Mouse (Mus musculus) right cerebral cortex, adult 2 months (tissue): ENCODE results near the gene Rabep2.
"Not testable (repeated sequence)": the region's sequence is repeated elsewhere in the genome, so short reads cannot be mapped to it uniquely, and the experiment has no call there.

ENCODE experiments used
- DNase-seq, 2 experiments: peaks; one replicate each; pipeline ENCODE4 v3.0.0; 2021 to 2022; ENCODE audit warnings: low spot score in 2 of 2

Gene Rabep2

DNA sequence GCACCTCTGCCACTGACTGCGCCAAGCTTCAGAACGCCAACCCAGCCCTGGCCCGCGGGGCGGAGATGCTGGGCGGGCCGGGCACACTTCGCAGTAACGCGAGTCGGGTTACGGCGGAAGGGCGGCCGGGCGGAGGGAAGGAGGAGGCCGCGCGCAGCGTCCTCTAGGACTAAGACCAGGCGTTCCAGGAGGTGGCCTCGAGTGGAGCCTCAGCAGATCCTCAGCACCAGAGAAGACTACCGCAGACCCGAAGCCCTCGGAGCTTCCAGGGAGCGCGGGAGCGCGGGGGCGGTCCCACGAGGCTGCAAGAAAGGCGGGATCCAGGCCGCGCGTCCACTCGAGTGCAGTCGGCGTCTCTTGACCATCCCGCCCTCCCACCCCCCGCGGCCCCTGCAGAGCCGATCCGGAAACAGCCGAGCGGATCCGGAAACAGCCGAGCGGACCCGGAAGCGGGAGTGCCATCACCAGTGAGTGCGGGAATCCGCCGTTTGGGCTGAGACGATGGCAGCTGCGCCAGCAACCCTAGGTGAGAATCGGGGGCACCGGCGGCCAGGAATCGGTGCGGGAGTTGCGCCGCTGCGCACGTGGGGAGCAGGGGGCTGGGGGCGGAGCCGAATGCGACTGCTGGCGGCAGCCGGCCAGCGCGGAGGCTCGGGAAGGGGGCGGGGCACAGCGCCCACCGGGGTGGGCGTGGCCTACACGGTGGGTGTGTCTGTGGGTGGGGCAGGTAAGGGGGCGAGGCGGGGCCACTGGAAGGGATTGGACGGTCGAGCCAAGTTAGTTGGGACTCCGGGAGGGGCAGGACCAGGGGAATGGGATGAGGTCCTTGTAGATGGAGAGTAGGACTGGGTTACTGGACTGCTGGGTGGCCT lies at the start of gene Rabep2:
TSS of gene Rabep2 (plus strand) at position 129 of the 872 bp plus-strand sequence.
- peak; percentile 96 for DNase-seq

DNA sequence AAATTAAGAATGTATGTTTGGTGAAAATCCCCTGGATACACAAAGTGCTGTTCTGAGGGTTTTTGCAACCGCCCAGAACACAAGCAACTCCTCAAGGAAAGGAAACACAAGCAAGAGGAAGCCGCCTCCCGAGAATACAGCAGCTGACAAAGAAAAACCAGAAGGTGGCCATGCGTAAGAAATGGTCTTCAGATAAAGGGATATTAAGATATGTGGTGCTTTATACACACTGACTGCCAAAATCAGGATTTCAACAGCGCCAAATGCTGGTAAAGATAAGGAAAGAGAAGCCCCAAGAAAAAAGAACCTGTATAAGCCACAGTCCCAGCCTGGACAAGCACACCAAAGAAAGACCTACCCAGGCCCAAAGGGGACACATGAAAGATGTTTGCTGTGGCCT lies 45.0 kb upstream of the Rabep2 start:
- no peak for DNase-seq

- DNase-seq = no peak
Measured at GRCm38 (mm10) chr7:126388185-126388584, 40.4 kb upstream of the Rabep2 start.

- not testable (repeated sequence) for DNase-seq
Measured at GRCm38 (mm10) chr7:126392086-126392884, 36.3 kb upstream of the Rabep2 start.

GRCm38 (mm10) chr7:126396298-126397119 lies 32.0 kb upstream of the Rabep2 start, which contains the start of gene Nfatc2ip:
TSS of gene Nfatc2ip (minus strand) at chr7:126396737.
- DNase-seq = peak; percentile 99

- DNase-seq = no peak
Measured at GRCm38 (mm10) chr7:126397221-126397620, 31.3 kb upstream of the Rabep2 start.

GRCm38 (mm10) chr7:126397822-126398221 lies 30.7 kb upstream of the Rabep2 start:
- no peak for DNase-seq

GRCm38 (mm10) chr7:126399548-126399947 lies 29.0 kb upstream of the Rabep2 start:
- DNase-seq = peak; percentile 76 to 84

GRCm38 (mm10) chr7:126402518-126402917 lies 26.0 kb upstream of the Rabep2 start:
- not testable (repeated sequence) for DNase-seq

GRCm38 (mm10) chr7:126408686-126409085 lies 19.9 kb upstream of the Rabep2 start:
- no peak for DNase-seq

- no peak for DNase-seq
Measured at GRCm38 (mm10) chr7:126411061-126411460, 17.5 kb upstream of the Rabep2 start.

DNA sequence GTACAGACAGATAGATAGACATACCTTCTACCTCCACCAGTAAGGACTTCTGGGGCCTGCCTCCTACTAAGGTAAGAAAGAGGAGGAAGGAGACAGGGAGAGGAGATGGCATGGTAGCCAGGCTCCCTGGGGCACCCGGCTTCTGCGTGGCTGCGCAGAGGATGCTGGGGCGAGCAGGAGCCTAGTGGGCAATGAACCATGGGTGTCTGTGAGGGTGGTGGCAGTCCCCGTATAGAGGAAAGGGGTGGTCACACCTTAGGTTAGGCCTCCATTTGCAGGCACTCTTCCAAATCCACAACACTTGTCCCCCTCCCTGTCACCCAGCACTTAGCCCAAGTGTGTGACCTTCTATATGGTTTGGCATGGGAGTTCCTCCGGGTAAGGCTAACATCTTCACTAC lies 13.8 kb upstream of the Rabep2 start, which contains the start of gene Cd19:
TSS of gene Cd19 (minus strand) at position 165 of the 400 bp plus-strand sequence.
- no peak for DNase-seq

DNA sequence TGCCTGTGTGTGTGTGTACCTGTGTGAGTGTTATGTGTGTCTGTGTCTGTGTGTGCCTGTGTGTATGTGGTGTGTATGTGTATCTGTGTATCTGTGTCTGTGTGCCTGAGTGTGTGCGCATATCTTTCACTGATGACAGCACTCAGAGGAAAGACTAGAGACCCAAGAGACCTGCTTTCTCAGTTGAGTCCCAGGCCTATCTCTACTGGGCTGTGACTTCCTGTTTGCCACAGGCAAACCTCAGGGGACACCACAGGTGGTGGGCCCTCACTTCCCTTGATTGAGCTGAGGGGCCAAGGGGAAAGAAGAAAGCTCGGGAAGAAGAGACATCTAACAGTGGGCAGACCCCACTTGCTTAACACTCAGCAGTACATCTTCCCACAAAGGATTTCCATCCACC lies 11.9 kb upstream of the Rabep2 start:
- no peak for DNase-seq

GRCm38 (mm10) chr7:126417045-126417444 lies 11.5 kb upstream of the Rabep2 start:
- no peak for DNase-seq

GRCm38 (mm10) chr7:126417606-126418005 lies 11.0 kb upstream of the Rabep2 start:
- DNase-seq = no peak

DNA sequence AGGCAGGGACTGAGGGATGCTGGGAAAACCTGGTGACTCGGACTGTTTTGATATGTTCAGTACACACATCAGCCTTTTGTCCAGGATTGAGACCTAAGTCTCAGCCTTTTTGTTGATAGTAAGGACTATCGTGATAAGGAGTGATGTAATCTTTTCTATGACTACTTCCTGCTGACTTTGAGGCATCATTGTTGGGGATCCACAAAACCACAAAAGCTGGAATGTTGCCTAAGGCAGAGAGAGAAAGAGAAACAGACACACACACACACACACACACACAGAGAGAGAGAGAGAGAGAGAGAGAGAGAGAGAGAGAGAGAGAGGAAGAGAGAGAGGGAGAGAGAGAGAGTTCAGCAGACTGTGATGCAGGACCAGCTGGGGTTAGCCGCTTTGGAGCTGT lies 10.1 kb upstream of the Rabep2 start:
- DNase-seq = no peak

DNA sequence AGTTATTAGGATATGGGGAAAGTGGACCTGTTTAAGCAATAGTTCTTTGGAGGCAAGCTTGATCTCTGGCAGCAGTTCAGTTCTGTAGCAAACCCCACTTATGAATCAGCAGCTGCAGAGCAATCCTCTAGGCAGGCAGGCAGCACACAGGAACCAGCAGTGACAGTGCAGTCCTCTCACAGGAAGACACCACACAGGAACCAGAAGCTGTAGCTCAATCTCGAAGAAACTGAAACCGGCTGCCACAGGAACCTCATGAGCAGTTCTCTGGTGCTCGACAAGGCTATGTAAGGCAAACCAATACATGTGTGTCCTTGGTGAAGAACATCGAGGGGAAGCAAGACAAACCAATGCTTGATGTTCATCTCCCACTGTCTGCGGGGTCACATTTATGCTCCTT lies 6.8 kb upstream of the Rabep2 start:
- DNase-seq = no peak

DNA sequence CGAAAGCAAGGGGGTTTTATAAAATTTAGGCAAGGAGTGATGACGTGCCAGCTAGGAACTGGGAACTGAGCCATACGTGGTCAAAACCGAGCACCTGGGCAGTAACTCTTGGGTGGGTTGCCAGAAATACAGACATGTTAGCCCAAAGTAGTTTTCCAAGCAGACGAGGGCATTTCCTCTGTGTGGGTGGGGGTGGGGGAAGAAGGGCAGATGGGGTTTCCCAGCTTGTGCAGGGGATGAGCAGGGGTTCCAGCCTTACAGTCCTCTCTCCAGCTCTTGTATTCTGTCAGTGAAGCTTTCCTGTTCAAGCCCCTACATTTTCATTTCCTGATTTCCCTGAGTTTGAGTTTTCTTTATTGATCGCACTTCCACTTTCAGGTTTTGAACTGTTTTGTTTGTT lies 4.4 kb upstream of the Rabep2 start:
- no peak for DNase-seq

GRCm38 (mm10) chr7:126427323-126427860 lies 1.2 kb upstream of the Rabep2 start:
- DNase-seq = no peak

DNA sequence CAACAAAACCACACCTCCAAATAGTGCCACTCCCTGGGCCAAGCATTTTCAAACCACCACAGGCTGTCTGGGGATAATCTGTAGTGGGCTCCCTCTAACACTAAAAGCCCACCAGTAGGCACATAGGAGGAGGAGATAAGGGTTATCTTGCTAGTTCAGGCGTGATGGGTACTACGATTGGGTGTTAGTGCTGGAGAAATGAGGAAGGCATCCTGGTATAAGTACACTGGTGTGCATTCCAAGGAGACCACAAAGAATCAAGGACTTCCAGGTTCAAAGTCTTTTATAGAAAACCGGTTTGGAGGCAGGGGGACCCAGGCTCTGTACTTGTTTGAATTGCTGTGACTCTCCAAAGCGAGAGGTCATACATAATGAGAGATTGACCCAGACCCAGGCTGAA lies 405 bp upstream of the Rabep2 start:
- no peak for DNase-seq

- no peak for DNase-seq
Measured at GRCm38 (mm10) chr7:126429503-126429898, 942 bp downstream of the Rabep2 start.
